Mouse (Mus musculus): ENCODE results near the gene Nbas. TPM values are rescaled to one million over a fixed set of nuclear protein-coding genes. Genes with fewer than 3 reads are reported as not detected.

Gene Nbas
- polyA plus RNA-seq (2015; fragmentation: Illumina TruSeq; extraction: RNeasy Lipid Tissue Mini Kit (QIAGEN cat#74804); ENCODE audit: low read depth, low replicate concordance), result 25.0 TPM

DNA sequence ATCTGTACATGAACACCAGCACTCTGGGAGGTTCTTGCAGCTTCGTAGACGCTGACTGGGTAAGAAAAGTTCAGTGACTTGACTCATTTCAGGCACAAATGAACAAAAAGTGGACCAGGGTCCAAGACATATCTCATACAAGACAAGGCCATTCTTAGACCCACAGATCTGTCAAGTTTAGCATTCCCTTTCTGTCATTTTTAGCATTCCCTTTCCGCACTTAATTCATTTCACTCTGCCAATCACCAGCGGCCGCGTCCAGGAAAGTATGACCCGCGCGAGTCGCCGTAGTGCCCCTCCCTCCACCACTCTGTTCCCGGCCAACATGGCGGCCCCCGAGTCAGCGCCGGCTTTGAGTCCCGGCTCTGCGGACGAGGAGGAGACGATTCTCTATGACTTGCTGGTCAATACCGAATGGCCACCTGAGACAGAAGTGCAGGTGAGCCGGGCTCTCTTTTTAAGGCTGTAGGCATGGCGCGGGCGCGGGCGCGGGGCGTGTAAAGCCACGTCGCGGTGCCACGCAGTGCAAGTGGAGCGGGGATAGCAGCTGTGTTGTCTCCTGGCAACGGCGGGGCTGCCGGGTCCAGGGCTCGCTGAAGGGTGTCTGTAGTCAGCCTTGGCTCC lies at the start of gene Nbas:
Nbas (plus strand) TSS at position 308 of the 624 bp plus-strand sequence.

DNA sequence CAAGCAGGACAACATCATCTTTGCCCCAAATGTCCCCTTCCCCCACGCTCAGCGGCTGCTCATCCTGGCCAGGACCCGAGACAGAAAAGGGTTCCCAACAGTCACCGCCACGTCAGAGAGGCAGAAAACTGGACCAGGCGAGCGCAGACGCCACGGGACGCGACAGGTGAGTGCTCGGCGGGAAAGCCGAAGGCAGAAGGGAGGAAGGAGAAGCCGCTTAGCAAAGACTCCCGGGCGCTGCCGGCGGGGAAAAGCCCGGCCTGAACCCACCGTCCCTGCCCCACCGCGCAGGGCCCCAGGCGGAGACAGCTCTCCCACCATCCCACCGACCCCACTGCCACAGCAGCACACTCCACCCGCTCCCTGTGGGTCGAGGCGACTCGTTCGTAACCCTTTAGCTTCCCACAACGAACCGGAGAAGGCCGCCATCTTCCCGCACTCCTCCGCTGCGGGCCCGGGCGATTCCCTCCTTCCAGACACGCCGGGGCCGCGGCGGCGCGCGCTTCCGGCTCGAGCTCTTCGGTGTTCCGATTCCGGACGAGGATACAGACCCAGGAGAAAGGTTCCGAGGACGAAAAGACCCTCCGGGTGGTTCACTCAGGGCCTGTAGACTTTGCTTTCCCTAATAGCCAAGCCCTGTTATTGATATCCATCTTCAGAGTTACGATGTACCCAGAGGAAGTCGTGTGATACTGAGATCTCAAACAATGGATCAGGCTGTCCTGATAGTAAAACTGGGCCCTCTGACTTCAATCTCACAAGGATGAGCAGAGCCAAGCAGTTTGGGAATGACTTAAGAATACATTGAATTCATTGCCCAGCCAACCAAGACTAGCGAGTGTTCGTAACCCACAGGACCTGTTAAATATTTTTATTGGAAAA lies 20.0 kb upstream of the Nbas start, which contains the start of gene Ddx1:
Ddx1 (minus strand) TSS at position 523 of the 882 bp plus-strand sequence.

Other genes starting within 250 kb of the Nbas start
- 115 TPM for gene Ddx1, start 19.9 kb upstream of the Nbas start, polyA plus RNA-seq (2015; fragmentation: Illumina TruSeq; extraction: RNeasy Lipid Tissue Mini Kit (QIAGEN cat#74804); ENCODE audit: low read depth, low replicate concordance)